Mouse (Mus musculus) thymus, adult 2 months (tissue): ENCODE measurements around the gene Cacna2d2.

Experiments used
- CTCF ChIP-seq: fragments of 200-500 bp; IDR thresholded peaks from 2 replicates; pipeline ENCODE4 v1.5.1; 2012; ENCODE audit warnings: mild to moderate bottlenecking, control low read depth, low read length, moderate library complexity, borderline replicate concordance; ENCODE audit not compliant: control insufficient read depth, poor library complexity, insufficient read depth; ENCODE audit errors: extremely low read depth
- POLR2A ChIP-seq: fragments of 200-500 bp; IDR thresholded peaks from 2 replicates; pipeline ENCODE4 v1.6.1; 2012; ENCODE audit warnings: mild to moderate bottlenecking, low read length, control low read depth, moderate library complexity; ENCODE audit not compliant: control insufficient read depth, poor library complexity, insufficient read depth; ENCODE audit errors: extremely low read depth

DNA sequence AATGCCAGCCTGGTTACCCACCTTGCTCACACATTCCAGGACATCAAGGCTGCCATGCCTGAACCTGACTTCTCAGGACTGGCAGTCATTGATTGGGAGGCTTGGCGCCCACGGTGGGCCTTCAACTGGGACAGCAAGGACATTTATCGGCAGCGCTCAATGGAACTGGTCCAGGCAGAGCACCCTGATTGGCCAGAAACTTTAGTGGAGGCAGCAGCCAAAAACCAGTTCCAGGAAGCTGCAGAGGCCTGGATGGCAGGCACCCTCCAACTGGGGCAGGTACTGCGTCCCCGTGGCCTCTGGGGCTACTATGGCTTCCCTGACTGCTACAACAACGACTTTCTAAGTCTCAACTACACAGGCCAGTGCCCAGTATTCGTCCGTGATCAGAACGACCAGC lies 178.5 kb downstream of the Cacna2d2 start:
- TF ChIP-seq CTCF (no peak), POLR2A (no peak)
